Mouse (Mus musculus) embryonic facial prominence, embryonic 15.5 days (tissue): ENCODE results near the gene Col4a1. TPM values are rescaled to one million over a fixed set of nuclear protein-coding genes. Genes with fewer than 3 reads are reported as not detected.
A peak's percentile ranks its signal among the peaks of the same experiment; 100 is the strongest.

Source experiments
- ATAC-seq: fragments of 200-750 bp; cut with Nextera tagmentation; 2 replicates; pipeline ENCODE4 v1.8.0; 2017; ENCODE audit warnings: low read depth, moderate TSS enrichment; ENCODE audit not compliant: insufficient number of reproducible peaks, low FRiP score, low TSS enrichment
- H3K27ac ChIP-seq: fragments of 300-500 bp; sonication (generic); replicated peaks from 2 replicates; pipeline ENCODE4 v1.5.1; 2015; ENCODE audit warnings: mild to moderate bottlenecking, inconsistent platforms
- H3K27me3 ChIP-seq: fragments of 300-500 bp; sonication (generic); 2 replicates; pipeline ENCODE4 v1.6.1; 2015; ENCODE audit warnings: inconsistent platforms
- H3K36me3 ChIP-seq: fragments of 300-500 bp; sonication (generic); 2 replicates; pipeline ENCODE4 v1.6.1; 2015; ENCODE audit warnings: mild to moderate bottlenecking, inconsistent platforms
- H3K4me1 ChIP-seq: fragments of 300-500 bp; sonication (generic); 2 replicates; pipeline ENCODE4 v1.6.1; 2015; ENCODE audit warnings: inconsistent platforms
- H3K4me2 ChIP-seq: fragments of 300-500 bp; sonication (generic); replicated peaks from 2 replicates; pipeline ENCODE4 v1.6.1; 2015; ENCODE audit warnings: mild to moderate bottlenecking, inconsistent platforms
- H3K4me3 ChIP-seq: fragments of 300-500 bp; sonication (generic); replicated peaks from 2 replicates; pipeline ENCODE4 v1.5.1; 2015; ENCODE audit warnings: mild to moderate bottlenecking, inconsistent platforms
- H3K9ac ChIP-seq: fragments of 300-500 bp; sonication (generic); 2 replicates; pipeline ENCODE4 v1.6.1; 2015; ENCODE audit warnings: inconsistent platforms
- H3K9me3 ChIP-seq: fragments of 300-500 bp; sonication (generic); replicated peaks from 2 replicates; pipeline ENCODE4 v1.6.1; 2016; ENCODE audit warnings: inconsistent platforms
- WGBS: fragments of 180-500 bp; shearing (Covaris S2); methylation state at CpG from one replicate; pipeline ENCODE4 v1.1.7; 2015; 5-methylcytosine and 5-hydroxymethylcytosine counted together
- polyA plus RNA-seq: library from polyadenylated mRNA; unstranded; fragments of >200 nt; fragmentation: Nextera tagmentation; extraction: Ambion mirVana; gene quantifications from 2 replicates; pipeline ENCODE4 v1.2.1, GENCODE M21; 2015

The Col4a1 gene
- polyA plus RNA-seq, 1 experiment from 2014 or later = 200 TPM

DNA sequence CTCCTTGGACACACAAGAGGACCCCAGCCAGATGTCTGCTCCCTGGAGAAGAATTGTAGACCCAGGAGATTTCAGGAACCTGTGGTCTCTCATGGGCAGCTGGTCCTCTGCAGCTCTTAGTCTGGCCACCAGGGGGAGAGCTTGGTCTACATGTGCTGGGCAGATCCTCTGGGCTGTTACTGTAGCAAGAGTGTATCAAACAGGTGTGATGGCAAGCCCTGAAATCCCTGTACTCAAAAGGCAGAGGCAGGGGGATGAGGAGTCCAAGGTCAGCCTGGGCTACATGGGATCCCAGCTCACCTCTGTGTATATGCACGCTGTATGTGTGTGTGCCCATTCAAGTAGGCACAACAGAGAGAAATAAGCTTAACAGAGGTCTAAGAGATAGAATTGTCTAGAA is 59.1 kb downstream of the Col4a1 start:
- H3K27ac ChIP-seq = no peak overlapping the region

DNA sequence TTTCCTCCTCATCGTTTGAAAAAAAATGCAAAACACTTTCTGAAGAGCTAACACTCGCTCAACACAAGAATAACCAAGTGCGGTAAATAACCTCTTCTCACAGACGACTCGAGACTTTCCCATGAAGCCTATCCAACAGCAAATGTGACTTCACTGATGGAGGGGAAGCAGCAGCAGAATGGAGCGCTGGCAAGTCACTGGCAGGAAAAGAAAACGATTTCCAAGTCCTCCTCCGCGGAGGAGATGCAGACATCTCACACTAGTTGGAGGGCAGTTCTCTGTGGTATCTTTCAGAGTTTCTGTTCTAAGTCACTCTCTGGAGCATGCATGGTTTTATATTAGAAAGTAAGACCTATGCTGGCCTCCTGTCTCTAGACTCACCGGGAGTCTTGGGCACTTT is 59.6 kb downstream of the Col4a1 start:
- no peak for ATAC-seq
- Histone ChIP-seq H3K9me3 (no peaks in the 10 kb centered on the region), H3K36me3 (no peaks in the 10 kb centered on the region), H3K27me3 (no peaks in the 10 kb centered on the region), H3K9ac (no peak overlapping the region), H3K4me3 (no peak overlapping the region), H3K27ac (no peak overlapping the region), H3K4me2 (no peak overlapping the region), H3K4me1 (peaks cover 17% of the 10 kb centered on the region; the same call in 1 of the 2 replicates)
- WGBS = 83% methylated on average over 10 of the region's 10 CpGs

More for the DNA sequence above, 59.1 kb downstream of the Col4a1 start:
- H3K9ac ChIP-seq = no peak overlapping the region
- whole genome bisulfite sequencing = 82% methylated on average over 1 of the region's 1 CpGs
- H3K4me1 ChIP-seq = peaks cover 19% of the 10 kb centered on the region; the same call in 1 of the 2 replicates
- no peaks in the 10 kb centered on the region for H3K36me3 ChIP-seq
- no peaks in the 10 kb centered on the region for H3K9me3 ChIP-seq
- H3K27me3 ChIP-seq = no peaks in the 10 kb centered on the region
- no peak overlapping the region for H3K4me3 ChIP-seq
- ATAC-seq = 0 out of 2 replicates have a peak, but pooled peaks have one; percentile 35
- H3K4me2 ChIP-seq = no peak overlapping the region

GRCm38 (mm10) chr8:11252235-11252774 is 60.3 kb downstream of the Col4a1 start:
- H3K27me3 ChIP-seq = no peaks in the 10 kb centered on the region
- H3K9ac ChIP-seq = no peak overlapping the region
- ATAC-seq = no peak
- no peaks in the 10 kb centered on the region for H3K36me3 ChIP-seq
- peaks cover 12% of the 10 kb centered on the region; the same call in 1 of the 2 replicates for H3K4me1 ChIP-seq
- WGBS = 61% methylated on average over 7 of the region's 7 CpGs
- no peak overlapping the region for H3K4me3 ChIP-seq
- no peak overlapping the region for H3K4me2 ChIP-seq
- no peak overlapping the region for H3K27ac ChIP-seq
- H3K9me3 ChIP-seq = no peaks in the 10 kb centered on the region

DNA sequence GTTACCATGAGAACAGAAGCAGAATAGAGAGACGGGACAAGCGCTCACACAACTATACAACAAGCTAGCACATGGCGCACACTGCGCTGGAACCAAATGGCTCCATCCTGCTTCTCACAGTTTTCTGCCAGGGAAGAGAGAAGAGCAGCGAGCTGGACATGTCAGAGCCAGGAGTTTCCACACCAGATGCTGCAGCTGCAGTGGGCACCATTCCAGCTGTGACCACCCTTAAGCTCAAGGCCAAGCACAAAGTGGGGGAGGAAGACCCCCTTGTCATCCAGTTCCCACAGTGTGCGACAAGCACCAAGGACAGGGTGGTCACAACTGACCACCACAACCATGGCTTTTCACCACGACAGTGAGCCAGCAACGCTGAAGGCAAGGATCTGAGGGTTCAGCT is 62.5 kb downstream of the Col4a1 start:
- Histone ChIP-seq H3K4me1 (peaks cover 12% of the 10 kb centered on the region; the same call in 1 of the 2 replicates), H3K9ac (no peak overlapping the region), H3K36me3 (peaks cover 12% of the 10 kb centered on the region; the same call in 1 of the 2 replicates), H3K9me3 (no peaks in the 10 kb centered on the region), H3K4me2 (no peak overlapping the region), H3K27ac (no peak overlapping the region), H3K27me3 (no peaks in the 10 kb centered on the region), H3K4me3 (no peak overlapping the region)
- WGBS = 69% methylated on average over 8 of the region's 8 CpGs
- ATAC-seq = no peak

DNA sequence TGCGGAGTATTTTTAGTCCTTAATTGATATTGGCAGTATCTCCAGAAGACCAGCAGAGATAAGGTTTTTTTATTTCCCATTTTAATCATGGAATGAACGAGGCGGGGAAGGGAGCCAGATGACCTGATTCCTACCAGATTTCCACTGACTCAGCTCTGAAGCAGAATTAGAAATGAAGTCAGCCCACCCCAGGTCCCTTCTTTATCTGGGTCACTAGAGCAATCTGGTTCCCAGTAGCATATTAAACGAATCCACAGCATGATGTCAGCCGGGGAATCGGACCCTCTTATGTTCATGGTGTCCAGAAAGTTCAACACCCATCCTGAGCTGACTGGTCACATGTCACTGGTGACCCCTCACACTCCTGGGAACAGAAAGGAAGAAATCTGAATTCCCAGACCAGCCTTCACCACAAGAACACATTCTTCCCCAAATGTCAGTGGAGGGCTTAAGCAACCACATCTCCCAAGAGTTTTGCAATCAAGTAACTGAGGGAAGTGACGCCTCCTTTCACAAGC is 63.0 kb downstream of the Col4a1 start:
- Histone ChIP-seq H3K9ac (no peak overlapping the region), H3K9me3 (no peaks in the 10 kb centered on the region), H3K4me3 (no peak overlapping the region), H3K27ac (no peak overlapping the region), H3K27me3 (no peaks in the 10 kb centered on the region), H3K36me3 (peaks cover 12% of the 10 kb centered on the region; the same call in 1 of the 2 replicates), H3K4me1 (peaks cover 12% of the 10 kb centered on the region; the same call in 1 of the 2 replicates), H3K4me2 (no peak overlapping the region)
- WGBS = 68% methylated on average over 7 of the region's 7 CpGs
- no peak for ATAC-seq

DNA sequence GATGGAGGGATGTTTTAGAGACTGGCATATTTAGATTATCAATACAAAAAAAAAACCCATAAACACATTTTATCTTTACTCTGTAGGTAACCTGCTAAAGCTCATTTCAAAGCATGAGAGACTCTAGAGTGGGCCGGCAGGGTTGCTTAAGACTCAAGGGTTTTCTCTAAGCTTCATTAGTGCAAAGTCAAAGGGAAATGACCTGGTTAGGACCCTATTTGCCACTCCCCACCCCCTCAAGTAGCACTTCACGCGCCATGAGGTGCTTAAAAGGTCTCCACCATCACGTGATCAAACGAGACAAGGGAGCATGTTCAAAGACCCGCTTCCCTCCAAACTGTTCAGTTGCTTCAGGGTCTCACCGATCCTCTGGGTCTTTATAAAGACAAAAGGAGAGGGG is 63.9 kb downstream of the Col4a1 start:
- Histone ChIP-seq H3K9ac (no peak overlapping the region), H3K4me2 (no peak overlapping the region), H3K4me3 (no peak overlapping the region), H3K9me3 (no peaks in the 10 kb centered on the region), H3K27me3 (no peaks in the 10 kb centered on the region), H3K4me1 (peaks cover 12% of the 10 kb centered on the region; the same call in 1 of the 2 replicates), H3K27ac (no peak overlapping the region), H3K36me3 (peaks cover 15% of the 10 kb centered on the region; the same call in 1 of the 2 replicates)
- ATAC-seq = no peak
- WGBS = 67% methylated on average over 7 of the region's 7 CpGs

DNA sequence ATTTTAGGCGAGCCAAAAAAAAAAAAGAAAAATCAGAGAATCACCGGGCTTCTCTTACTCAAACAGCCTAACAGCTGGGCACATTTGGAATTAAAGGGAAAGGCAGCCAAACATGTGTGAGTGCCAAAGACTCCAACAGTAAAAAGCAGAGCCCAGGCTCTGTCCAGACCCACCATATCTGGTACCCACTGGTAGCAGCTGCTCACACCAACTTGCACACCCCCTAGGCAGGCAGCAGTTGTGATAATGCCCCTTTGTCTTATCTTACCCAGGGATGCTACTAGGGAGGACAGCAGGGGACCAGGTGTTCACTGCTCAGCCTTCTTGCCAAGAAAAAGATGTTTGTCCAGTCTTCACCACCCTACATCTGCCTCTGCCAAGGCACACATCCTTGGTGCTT is 71.1 kb downstream of the Col4a1 start:
- no peaks in the 10 kb centered on the region for H3K27me3 ChIP-seq
- H3K4me2 ChIP-seq = no peak overlapping the region
- ATAC-seq = 0 out of 2 replicates have a peak, but pooled peaks have one; percentile 61
- peaks cover 51% of the 10 kb centered on the region for H3K36me3 ChIP-seq
- H3K4me1 ChIP-seq = no peaks in the 10 kb centered on the region
- H3K4me3 ChIP-seq = no peak overlapping the region
- 49% methylated on average over 2 of the region's 2 CpGs for WGBS
- no peaks in the 10 kb centered on the region for H3K9me3 ChIP-seq
- H3K27ac ChIP-seq = no peak overlapping the region
- H3K9ac ChIP-seq = no peak overlapping the region

DNA sequence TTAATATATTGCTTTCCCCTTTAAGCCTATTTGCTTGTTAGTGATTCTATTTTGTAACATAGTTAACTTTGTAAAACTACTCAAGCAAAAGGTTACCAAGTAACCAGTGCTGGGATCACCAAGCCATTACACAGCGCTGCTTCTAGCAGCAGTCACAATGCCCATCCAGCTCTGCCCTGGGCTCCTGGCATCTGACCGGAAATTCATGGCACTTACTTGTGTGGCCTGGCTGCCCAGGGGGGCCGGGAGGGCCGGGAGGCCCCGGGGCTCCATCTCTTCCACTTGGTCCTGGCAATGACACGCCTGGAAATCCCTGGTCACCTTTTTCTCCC is 77.8 kb downstream of the Col4a1 start:
- Histone ChIP-seq H3K36me3 (peaks cover 63% of the 10 kb centered on the region), H3K9ac (no peak overlapping the region), H3K4me2 (no peak overlapping the region), H3K27ac (no peak overlapping the region), H3K9me3 (no peaks in the 10 kb centered on the region), H3K4me3 (no peak overlapping the region), H3K27me3 (no peaks in the 10 kb centered on the region), H3K4me1 (no peaks in the 10 kb centered on the region)
- 86% methylated on average over 6 of the region's 6 CpGs for WGBS
- no peak for ATAC-seq

DNA sequence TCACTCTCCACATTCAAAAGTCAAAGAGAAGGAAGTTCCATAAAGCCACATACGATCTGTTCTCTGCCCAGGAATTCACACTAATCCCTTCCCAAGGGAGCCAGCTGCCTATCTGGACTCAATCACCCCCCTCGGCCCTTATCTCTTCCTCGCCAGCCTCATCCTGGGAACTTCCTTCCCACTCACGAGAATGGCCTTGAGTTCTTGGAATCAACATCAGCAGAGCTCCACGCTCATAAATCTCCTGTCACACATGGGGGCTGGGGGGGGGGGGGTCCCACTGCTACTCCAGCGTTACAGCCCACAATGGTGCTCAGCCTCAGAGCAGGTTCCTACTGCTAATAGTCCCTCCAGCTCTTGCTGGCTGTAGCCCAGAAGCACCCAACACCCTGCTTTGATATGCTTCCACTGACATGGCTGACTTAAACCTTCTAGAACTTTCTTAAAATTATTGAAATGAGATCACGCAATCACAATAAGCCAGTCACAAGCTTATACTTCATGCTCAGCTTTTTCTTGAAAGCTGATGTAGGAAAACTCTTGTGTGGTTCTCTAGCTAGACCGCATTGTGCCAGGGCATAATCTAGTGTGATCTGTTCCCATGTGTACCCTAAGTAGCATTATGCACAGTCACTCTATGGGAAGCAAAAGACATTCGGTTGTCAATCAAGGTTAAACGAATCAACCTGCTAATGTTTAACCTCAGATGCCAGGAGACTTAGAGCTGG is 78.3 kb downstream of the Col4a1 start:
- no peak overlapping the region for H3K27ac ChIP-seq
- no peak for ATAC-seq
- no peak overlapping the region for H3K4me2 ChIP-seq
- H3K4me1 ChIP-seq = no peaks in the 10 kb centered on the region
- H3K4me3 ChIP-seq = no peak overlapping the region
- no peaks in the 10 kb centered on the region for H3K27me3 ChIP-seq
- H3K36me3 ChIP-seq = peaks cover 62% of the 10 kb centered on the region
- WGBS = 63% methylated on average over 10 of the region's 10 CpGs
- H3K9me3 ChIP-seq = no peaks in the 10 kb centered on the region
- no peak overlapping the region for H3K9ac ChIP-seq

DNA sequence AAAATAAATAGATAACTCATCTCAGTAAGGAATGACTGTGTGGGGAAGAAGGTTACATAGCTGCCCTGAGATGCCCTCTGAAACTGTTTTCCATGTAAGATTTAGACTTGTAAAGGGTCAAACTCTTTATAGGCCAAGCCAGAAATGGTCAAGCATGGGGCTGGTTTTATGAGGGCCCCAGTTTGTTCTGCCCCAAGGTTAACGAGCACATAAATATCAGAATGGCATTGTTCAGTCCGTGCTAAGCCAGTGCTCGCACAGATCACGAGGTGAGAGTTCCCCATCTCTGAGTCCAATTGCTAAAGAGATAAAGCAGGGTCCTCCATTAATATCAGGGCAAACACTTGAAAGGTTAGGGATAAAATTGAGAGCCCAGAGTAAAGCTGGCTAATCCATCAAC is 79.6 kb downstream of the Col4a1 start:
- H3K4me2 ChIP-seq = no peak overlapping the region
- 91% methylated on average over 4 of the region's 4 CpGs for WGBS
- peaks cover 61% of the 10 kb centered on the region for H3K36me3 ChIP-seq
- H3K4me1 ChIP-seq = no peaks in the 10 kb centered on the region
- H3K9ac ChIP-seq = no peak overlapping the region
- ATAC-seq = no peak
- H3K27ac ChIP-seq = no peak overlapping the region
- no peaks in the 10 kb centered on the region for H3K9me3 ChIP-seq
- no peaks in the 10 kb centered on the region for H3K27me3 ChIP-seq
- no peak overlapping the region for H3K4me3 ChIP-seq

- no peak for ATAC-seq
- H3K36me3 ChIP-seq = peaks cover 58% of the 10 kb centered on the region
- no peaks in the 10 kb centered on the region for H3K9me3 ChIP-seq
- H3K4me2 ChIP-seq = no peak overlapping the region
- H3K4me3 ChIP-seq = no peak overlapping the region
- no peak overlapping the region for H3K9ac ChIP-seq
- no peaks in the 10 kb centered on the region for H3K27me3 ChIP-seq
- no peaks in the 10 kb centered on the region for H3K4me1 ChIP-seq
- H3K27ac ChIP-seq = no peak overlapping the region
- 66% methylated on average over 4 of the region's 4 CpGs for WGBS
Measured at GRCm38 (mm10) chr8:11230277-11230676, 82.3 kb downstream of the Col4a1 start.
